Mouse (Mus musculus) testis, adult 2 months (tissue): ENCODE measurements around the gene Rfx2. TPM values are rescaled to one million over a fixed set of nuclear protein-coding genes. Genes with fewer than 3 reads are reported as not detected.
A peak's percentile ranks its signal among the peaks of the same experiment; 100 is the strongest.

Experiments used
- H3K27ac ChIP-seq: fragments of 200-500 bp; 2 replicates; pipeline ENCODE4 v1.5.1; 2012; ENCODE audit warnings: low read depth, low read length; ENCODE audit not compliant: control insufficient read depth, insufficient read depth
- H3K27me3 ChIP-seq: fragments of 200-500 bp; 2 replicates; pipeline ENCODE4 v1.6.1; 2012; ENCODE audit warnings: mild to moderate bottlenecking, low read length, moderate library complexity; ENCODE audit not compliant: control insufficient read depth, insufficient read depth
- H3K36me3 ChIP-seq: fragments of 200-500 bp; 2 replicates; pipeline ENCODE4 v1.6.1; 2012; ENCODE audit warnings: mild to moderate bottlenecking, low read length; ENCODE audit not compliant: control insufficient read depth, insufficient read depth
- H3K4me1 ChIP-seq: fragments of 200-500 bp; 2 replicates; pipeline ENCODE4 v1.6.1; 2012; ENCODE audit warnings: low read length; ENCODE audit not compliant: control insufficient read depth, insufficient read depth
- H3K4me3 ChIP-seq: fragments of 200-500 bp; 2 replicates; pipeline ENCODE4 v1.5.1; 2012; ENCODE audit warnings: low read depth, mild to moderate bottlenecking, low read length, moderate library complexity, mixed read lengths; ENCODE audit not compliant: control insufficient read depth
- CTCF ChIP-seq: fragments of 200-500 bp; IDR thresholded peaks from 2 replicates; pipeline ENCODE4 v1.5.1; 2012; ENCODE audit warnings: low read depth, mild to moderate bottlenecking, inconsistent platforms, low read length, moderate library complexity; ENCODE audit not compliant: control insufficient read depth, insufficient read depth, insufficient replicate concordance
- POLR2A ChIP-seq: fragments of 200-500 bp; IDR thresholded peaks from 2 replicates; pipeline ENCODE4 v1.6.1; 2012; ENCODE audit warnings: low read depth, mild to moderate bottlenecking, inconsistent platforms, low read length, moderate library complexity; ENCODE audit not compliant: control insufficient read depth
- polyA plus RNA-seq: library from polyadenylated mRNA; depleted of rRNA; stranded (reverse); fragments of >200 nt; gene quantifications from 2 replicates; pipeline ENCODE4 v1.2.3, GENCODE M21; 2012; rRNA removed

Rfx2 gene
- 312 and 332 TPM in 2 replicates for polyA plus RNA-seq

DNA sequence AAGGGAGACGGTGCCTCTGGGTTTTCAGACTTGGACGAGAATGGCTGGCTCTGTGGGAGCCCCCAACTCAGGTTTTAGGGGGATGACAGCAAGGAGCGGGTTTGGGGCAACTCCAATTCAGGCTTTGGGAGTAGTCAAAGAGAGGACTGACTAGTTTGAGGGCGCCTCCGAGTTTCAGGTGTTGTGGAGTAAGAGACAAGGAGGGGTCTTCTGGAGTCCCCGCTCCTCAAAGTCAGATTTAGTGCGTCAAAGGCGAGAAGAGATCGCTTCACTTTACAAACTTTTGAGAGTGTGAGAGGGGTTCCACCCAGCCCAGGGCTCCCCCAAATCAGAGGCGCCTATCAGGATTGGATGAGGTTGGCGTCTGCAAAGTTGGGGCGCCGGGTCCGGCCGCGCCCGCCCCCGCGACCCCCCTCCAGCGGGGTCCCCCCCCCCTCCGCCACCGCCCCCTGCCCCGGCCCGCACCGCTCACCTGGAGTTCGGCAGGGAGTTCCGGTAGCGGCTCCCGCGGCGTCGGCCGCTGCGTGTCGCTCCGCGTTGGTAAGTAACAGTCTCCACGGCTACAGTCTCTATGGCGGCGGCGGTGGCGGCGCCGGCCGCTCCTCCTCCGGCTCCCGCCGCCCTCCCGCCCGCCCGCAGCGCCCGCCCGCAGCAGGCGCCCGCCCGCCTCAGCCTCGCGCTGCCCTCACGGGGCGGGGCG is at the start of gene Rfx2:
TSS of gene Rfx2 (minus strand) at position 603 of the 700 bp plus-strand sequence.
- H3K27ac ChIP-seq: peak within 1 kb of the TSS; percentile 87

DNA sequence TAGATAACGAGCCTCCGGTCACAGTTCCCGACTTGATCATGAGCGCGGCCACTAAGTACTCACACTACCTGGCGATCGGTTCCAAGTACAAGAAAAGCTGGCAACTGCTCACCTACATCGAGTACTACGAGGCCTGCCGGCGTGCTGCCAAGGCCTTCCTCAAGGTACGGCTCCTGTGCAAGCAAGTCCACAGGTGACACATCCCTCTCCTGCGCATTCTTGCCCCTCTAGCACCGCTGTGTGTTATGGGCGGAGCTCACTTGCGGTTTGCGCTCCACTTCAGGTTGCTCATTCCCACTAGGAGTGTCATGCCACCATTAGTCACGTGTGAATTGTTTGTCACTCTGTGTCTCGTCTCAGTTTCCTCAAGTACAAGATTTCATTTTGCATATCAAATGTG is 46.6 kb upstream of the Rfx2 start:
- Histone ChIP-seq H3K27me3 (no peaks in the 10 kb centered on the region), H3K27ac (no peak overlapping the region), H3K4me1 (peaks cover 9% of the 10 kb centered on the region), H3K36me3 (no peaks in the 10 kb centered on the region), H3K4me3 (peak overlapping the region; percentile 85)
- TF ChIP-seq CTCF: no peak
- no peak for TF ChIP-seq POLR2A

More for the DNA sequence above, at the start of gene Rfx2:
- no peaks in the 10 kb centered on the region for H3K27me3 ChIP-seq
- peak within 1 kb of the TSS; percentile 83 for H3K4me3 ChIP-seq
- TF ChIP-seq POLR2A (no peak), CTCF (no peak)
- no peaks in the 10 kb centered on the region for H3K36me3 ChIP-seq
- H3K4me1 ChIP-seq: peaks cover 15% of the 10 kb centered on the region

DNA sequence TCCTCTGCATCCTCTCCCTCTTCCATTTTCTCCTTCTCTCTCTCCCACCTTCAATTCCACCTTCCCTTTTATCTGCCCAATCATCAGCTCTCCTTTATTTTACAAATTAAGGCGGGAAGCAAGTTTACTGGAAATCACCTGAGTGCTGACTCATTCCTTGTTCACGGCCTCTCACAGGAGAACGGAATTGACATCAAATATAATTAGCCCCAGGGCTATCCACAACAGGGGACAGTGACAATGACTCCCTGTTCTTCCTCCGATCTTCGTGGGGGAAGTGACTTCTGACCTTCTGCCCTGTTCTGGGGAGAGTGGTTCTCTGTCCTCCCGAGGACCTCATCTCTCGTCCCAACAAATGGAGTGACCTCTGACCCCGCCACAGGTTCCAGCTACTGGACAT is 46.2 kb upstream of the Rfx2 start:
- H3K27ac ChIP-seq: no peak overlapping the region
- H3K4me3 ChIP-seq: peak overlapping the region; percentile 85

DNA sequence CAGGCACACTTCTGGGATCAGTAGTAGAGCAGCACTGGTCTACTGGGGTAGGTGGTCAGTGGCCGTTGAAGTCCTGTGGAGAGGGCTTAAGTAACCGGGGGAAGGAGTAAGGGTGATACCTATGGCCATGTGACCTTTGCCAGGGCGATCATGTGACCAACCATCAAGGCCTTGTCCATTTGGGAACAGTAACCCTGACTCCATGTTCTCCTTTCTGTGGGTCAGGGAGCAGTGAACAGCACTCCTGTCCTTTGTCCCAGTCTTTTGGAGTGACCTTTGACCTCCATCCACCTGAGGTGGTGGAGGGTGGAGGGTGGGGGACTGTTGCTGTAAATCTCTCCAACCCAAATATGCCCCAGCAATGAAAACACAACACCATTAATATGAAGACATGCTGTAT is 45.7 kb upstream of the Rfx2 start:
- Histone ChIP-seq H3K27me3 (no peaks in the 10 kb centered on the region), H3K27ac (no peak overlapping the region), H3K36me3 (no peaks in the 10 kb centered on the region), H3K4me1 (peaks cover 5% of the 10 kb centered on the region), H3K4me3 (peak overlapping the region; percentile 85)
- TF ChIP-seq POLR2A (no peak), CTCF (no peak)

More for the DNA sequence above, 46.2 kb upstream of the Rfx2 start:
- Histone ChIP-seq H3K36me3 (no peaks in the 10 kb centered on the region), H3K27me3 (no peaks in the 10 kb centered on the region), H3K4me1 (peaks cover 8% of the 10 kb centered on the region)
- TF ChIP-seq CTCF (no peak), POLR2A (no peak)

DNA sequence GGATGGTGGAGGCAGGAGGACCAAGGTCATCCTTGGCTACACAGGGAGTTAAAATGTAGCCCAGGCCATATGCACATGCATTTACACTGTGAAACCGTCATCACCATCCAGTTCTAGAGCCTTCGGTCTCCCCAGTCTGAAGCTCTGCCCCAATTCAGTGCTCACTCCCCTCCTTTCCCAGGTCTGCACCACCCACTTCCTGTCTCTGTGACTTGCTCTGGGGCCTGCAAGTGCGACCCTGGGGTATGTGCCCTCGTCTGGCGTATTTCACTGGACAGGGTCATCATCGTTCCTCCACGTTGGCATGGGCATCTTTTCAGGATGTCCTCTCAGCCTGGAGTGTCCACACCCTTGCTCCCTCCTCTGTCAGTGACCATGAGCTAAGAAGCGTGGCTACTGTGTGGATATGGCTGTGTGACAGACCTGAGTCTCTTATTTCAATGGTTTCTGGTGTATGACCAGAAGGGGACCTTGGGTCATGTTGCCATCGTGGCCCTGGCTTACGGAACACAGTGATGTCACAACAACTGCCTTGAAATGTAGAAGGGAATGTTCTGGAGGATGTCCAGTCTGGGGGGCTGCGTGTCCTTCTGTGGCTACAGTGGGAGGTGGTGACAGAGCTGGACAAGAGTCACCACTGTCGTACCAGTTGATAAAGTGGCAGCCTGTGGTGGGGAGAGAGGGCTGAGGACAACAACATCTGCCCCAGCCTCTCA is 44.3 kb upstream of the Rfx2 start, which contains the start of gene 1700061G19Rik:
TSS of gene 1700061G19Rik (plus strand) at position 542 of the 716 bp plus-strand sequence.
- Histone ChIP-seq H3K4me3 (peak within 1 kb of the TSS; percentile 85), H3K36me3 (no peaks in the 10 kb centered on the region), H3K27me3 (no peaks in the 10 kb centered on the region), H3K27ac (peak within 1 kb of the TSS; percentile 10; the same call in 1 of the 2 replicates), H3K4me1 (peaks cover 10% of the 10 kb centered on the region)
- peak; percentile 66; the same call in 1 of the 2 replicates for TF ChIP-seq POLR2A
- no peak for TF ChIP-seq CTCF

DNA sequence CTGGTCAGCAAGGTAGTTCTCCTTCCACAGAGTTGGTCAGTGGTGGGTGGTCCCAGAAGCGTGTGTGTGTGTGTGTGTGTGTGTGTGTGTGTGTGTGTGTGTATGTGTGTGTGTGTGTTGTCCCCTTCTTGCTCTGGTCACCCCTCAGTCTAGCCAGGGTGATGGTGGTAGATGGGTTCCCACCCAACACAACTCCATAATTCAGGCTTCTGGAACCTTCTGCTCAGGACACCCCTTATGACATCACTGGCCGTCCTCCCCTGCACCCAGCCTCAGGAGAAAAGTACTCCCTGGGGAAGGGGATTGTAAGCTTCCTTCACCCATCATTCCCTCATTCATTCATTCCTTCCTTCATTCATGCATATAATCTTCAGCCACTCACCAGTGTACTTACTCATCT is 43.4 kb upstream of the Rfx2 start, which contains the start of gene Acsbg2:
TSS of gene Acsbg2 (minus strand) at position 211 of the 400 bp plus-strand sequence.
- TF ChIP-seq POLR2A (peak; percentile 50; the same call in 1 of the 2 replicates), CTCF (no peak)
- peak within 1 kb of the TSS; percentile 85 for H3K4me3 ChIP-seq
- H3K36me3 ChIP-seq: no peaks in the 10 kb centered on the region

DNA sequence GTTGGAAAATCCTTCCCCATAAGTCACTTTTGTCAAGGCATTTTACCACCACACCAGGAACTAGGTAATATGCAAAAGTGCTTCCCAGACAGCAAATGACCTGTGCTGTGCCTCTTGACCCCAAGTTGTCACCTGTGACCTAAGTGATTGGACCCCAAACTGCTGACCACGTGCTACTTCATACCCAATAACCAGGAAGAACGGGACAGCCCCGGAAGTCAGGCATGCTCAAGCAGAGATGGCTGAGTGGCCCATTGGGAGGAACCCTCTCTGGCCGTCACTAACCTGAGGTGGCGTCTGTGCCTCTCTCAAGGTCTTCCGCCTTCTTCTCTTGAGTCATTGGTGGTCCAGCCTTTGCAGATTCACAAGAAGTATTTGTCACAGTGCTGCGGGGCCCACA is 41.7 kb upstream of the Rfx2 start:
- TF ChIP-seq CTCF (no peak), POLR2A (no peak)
- peaks cover 11% of the 10 kb centered on the region for H3K4me1 ChIP-seq

More for the DNA sequence above, 43.4 kb upstream of the Rfx2 start, which contains the start of gene Acsbg2:
- Histone ChIP-seq H3K27me3 (no peaks in the 10 kb centered on the region), H3K4me1 (peaks cover 11% of the 10 kb centered on the region), H3K27ac (0 out of 2 replicates have a peak within 1 kb of the TSS, but pooled peaks have one; percentile 10)

More for the DNA sequence above, 41.7 kb upstream of the Rfx2 start:
- peak overlapping the region; percentile 80 for H3K4me3 ChIP-seq
- H3K27ac ChIP-seq: no peak overlapping the region
- no peaks in the 10 kb centered on the region for H3K27me3 ChIP-seq
- H3K36me3 ChIP-seq: no peaks in the 10 kb centered on the region
